Mouse (Mus musculus) heart, adult 18-20 months (tissue): ENCODE measurements around the gene Vmn1r103. TPM values are rescaled to one million over a fixed set of nuclear protein-coding genes. Genes with fewer than 3 reads are reported as not detected.
"Not testable (repeated sequence)": the region's sequence is repeated elsewhere in the genome, so short reads cannot be mapped to it uniquely, and the experiment has no call there.

Source experiments
- DNase-seq, 2 experiments: peaks; one replicate each; pipeline ENCODE4 v3.0.0; 2021 to 2022; ENCODE audit warnings: mixed read lengths in 1 of 2
- long read RNA-seq, 2 experiments: library from polyadenylated mRNA; stranded (forward); transcript quantifications; one replicate each; pipeline ENCODE4 v2.0.0; 2021
- total RNA-seq, 2 experiments: library from RNA; stranded (reverse); gene quantifications; 2 replicates each; pipeline ENCODE4 v1.2.3; 2021

Gene Vmn1r103
- total RNA-seq, result not detected
- long read RNA-seq, experiment 1, result 0 reads
- long read RNA-seq, experiment 2, result 0 reads

DNA sequence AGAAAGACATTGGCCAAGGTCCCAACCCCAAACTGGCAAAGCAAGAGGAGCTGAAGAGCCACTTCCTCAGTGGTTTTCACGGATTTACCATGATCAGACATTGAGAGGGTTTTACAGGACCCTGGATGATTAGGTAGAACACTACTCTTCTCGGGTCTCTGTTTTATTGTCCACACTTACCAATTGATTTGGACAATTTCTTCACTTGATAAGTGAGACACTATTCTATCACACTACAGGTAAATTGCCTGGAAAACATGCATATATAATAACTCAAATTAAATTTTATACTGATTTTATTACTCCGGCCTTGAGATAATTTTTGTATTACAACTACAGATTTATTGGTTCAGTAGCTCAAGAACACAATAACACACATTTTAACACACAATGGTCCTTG lies at the start of gene Vmn1r103:
Gene Vmn1r103 (minus strand): TSS at position 101 of the 400 bp plus-strand sequence.
- DNase-seq, result not testable (repeated sequence)

DNA sequence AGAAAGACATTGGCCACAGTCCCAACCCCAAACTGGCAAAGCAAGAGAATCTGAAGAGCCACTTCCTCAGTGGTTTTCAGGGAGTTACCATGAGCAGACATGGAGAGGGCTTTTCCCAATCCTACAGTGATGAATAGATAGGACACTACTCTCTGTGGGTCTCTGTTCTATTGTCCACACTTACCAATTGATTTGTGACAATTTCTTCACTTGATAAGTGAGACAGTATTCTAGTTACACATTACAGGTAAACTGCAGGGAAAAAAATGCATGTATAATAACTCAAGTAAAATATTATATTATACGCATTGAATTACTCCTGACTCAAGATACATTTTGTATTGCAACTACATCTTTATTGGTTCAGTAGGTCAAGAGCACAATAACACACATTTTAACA lies 35.3 kb upstream of the Vmn1r103 start, which contains the start of gene Gm5726:
Gene Gm5726 (minus strand): TSS at position 101 of the 400 bp plus-strand sequence.
- DNase-seq, result not testable (repeated sequence)

DNA sequence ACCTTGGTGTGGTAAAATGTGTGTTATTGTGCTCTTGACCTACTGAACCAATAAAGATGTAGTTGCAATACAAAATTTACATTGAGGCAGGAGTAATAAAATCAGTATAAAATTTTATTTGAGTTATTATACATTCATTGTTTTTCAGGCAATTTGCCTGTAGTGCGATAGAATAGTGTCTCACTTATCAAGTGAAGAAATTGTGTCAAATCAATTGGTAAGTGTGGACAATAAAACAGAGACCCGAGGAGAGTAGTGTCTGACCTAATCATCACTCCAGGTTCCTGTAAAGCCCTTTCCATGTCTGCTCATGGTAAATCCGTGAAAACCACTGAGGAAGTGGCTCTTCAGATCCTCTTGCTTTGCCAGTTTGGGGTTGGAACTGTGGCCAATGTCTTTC lies 23.2 kb upstream of the Vmn1r103 start, which contains the start of gene Vmn1r104:
Gene Vmn1r104 (plus strand): TSS at position 301 of the 400 bp plus-strand sequence.
- DNase-seq, result not testable (repeated sequence)

DNA sequence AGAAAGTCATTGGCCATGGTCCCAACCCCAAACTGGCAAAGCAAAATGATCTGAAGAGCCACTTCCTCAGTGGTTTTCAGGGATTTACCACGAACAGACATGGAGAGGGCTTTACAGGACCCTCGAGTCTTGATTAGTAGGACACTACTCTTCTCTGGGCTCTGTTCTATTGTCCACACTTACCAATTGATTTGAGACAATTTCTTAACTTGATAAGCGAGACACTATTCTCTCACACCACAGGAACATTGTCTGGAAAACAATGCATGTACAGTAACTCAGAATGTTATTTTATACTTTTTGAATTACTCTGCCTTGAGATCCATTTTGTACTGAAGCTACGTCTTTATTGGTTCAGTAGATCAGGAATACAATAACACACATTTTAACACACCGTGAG lies 35.5 kb downstream of the Vmn1r103 start, which contains the start of gene Gm10670:
Gene Gm10670 (minus strand): TSS at position 101 of the 400 bp plus-strand sequence.
- not testable (repeated sequence) for DNase-seq

Other genes starting within 250 kb of the Vmn1r103 start
- not detected for gene Gm5890, start 247.7 kb downstream of the Vmn1r103 start, total RNA-seq
- not detected for gene Gm4133, start 176.5 kb downstream of the Vmn1r103 start, total RNA-seq
- gene Gm5728, start 135.1 kb downstream of the Vmn1r103 start, total RNA-seq, result not detected
- gene Vmn1r100, start 92.6 kb downstream of the Vmn1r103 start, total RNA-seq, result not detected
- gene Vmn1r101, start 67.9 kb downstream of the Vmn1r103 start, total RNA-seq, result not detected
- not detected for gene Gm10670, start 35.6 kb downstream of the Vmn1r103 start, total RNA-seq
- not detected for gene Vmn1r104, start 23.3 kb upstream of the Vmn1r103 start, total RNA-seq
- gene Gm5726, start 35.2 kb upstream of the Vmn1r103 start, total RNA-seq, result not detected
- gene Gm4141, start 65.7 kb upstream of the Vmn1r103 start, total RNA-seq, result not detected
- not detected for gene Gm4513, start 88.5 kb upstream of the Vmn1r103 start, total RNA-seq
- gene Vmn1r107, start 158.4 kb upstream of the Vmn1r103 start, total RNA-seq, result not detected
- not detected for gene Vmn1r111, start 192.7 kb upstream of the Vmn1r103 start, total RNA-seq
- gene Gm10668, start 220.1 kb upstream of the Vmn1r103 start, total RNA-seq, result not detected